ENCODE assay signal across 13 mouse cellular contexts in the genomic region with DNA sequence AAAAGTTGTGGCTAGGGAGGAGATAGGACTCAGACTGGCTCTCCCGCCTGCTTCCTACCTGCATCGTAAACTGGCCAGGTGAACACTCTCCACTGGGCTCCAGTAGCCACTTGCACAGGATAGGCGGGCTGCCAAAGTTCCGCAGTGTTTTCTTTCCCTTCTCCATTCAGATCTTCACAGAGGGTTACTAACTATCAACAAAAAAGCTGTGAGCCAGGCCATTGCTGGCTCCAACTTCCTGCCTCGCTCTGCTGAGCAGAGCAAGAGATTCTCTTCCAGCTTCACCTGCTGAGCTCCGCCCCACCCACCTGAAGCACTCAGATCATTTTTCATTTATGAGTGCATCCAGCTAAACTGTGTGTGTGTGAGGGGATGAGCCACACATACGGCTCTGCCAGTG.
DNase-seq lines count a peak whose midpoint lies in the region; ATAC-seq and TF ChIP-seq lines count a peak whose summit lies in the region.
"Had no signal": no experiment of that assay in that cellular context is flagged by ENCODE, and none has a peak within 500 bp of the region (broad histone marks: within the 10 kb centered on the region; RNA-seq: fewer than 3 reads in every experiment).

No protein-coding gene starts in this region.

- intact Hi-C loops in gastrocnemius, postnatal 14 days (cut with DNase I; ENCODE audit: low total_unique reads), result no loop called here

- no peaks in the 10 kb centered on the region for H3K9me3 ChIP-seq in embryonic facial prominence, embryonic 14.5 days (ENCODE audit: control insufficient read depth, low read length)
- no peaks in the 10 kb centered on the region for H3K9me3 ChIP-seq in forebrain, embryonic 11.5 days (ENCODE audit: control insufficient read depth, low read length)
- H3K9me3 ChIP-seq: megakaryocyte, embryonic 14.5 days; neural tube, embryonic 12.5 days had no signal

- WGBS in embryonic facial prominence, embryonic 14.5 days, result 57% methylated on average over 7 of the region's 7 CpGs
- WGBS in forebrain, embryonic 11.5 days, result 68% methylated on average over 7 of the region's 7 CpGs
- 85% methylated on average over 7 of the region's 7 CpGs for WGBS in thymus, adult 2 months

- peak overlapping the region; percentile 58; the same call in 1 of the 2 replicates for H3K27ac ChIP-seq in embryonic facial prominence, embryonic 14.5 days (replicated peaks; ENCODE audit: low read depth, low read length)
- H3K27ac ChIP-seq in forebrain, embryonic 11.5 days (ENCODE audit: low read depth, low read length), result no peak overlapping the region
- no peak overlapping the region for H3K27ac ChIP-seq in thymus, adult 2 months (ENCODE audit: control insufficient read depth, insufficient read depth, low read length)
- H3K27ac ChIP-seq: neural tube, embryonic 12.5 days had no signal

- peak; percentile 16 for DNase-seq in gastrocnemius, postnatal 14 days
- no peak for DNase-seq in gastrocnemius, postnatal 10 days
- peak; percentile 54 for DNase-seq in embryonic facial prominence, embryonic 14.5 days (ENCODE audit: low spot score)
- peak; percentile 64 for DNase-seq in kidney, postnatal 10 days
- DNase-seq in lung, postnatal 4 days, result peak; percentile 26 to 57
- no peak for DNase-seq in forebrain, embryonic 11.5 days (ENCODE audit: low spot score)
- no peak for DNase-seq in Muller cell, postnatal 12 days (ENCODE audit: inconsistent ontology term)
- DNase-seq in thymus, adult 2 months, result no peak
- DNase-seq: B cell, adult 2 months; embryo, embryonic 11 days had no signal

- peak; percentile 56; the same call in 1 of the 2 replicates for ATAC-seq in embryonic facial prominence, embryonic 14.5 days (ENCODE audit: low read depth)
- ATAC-seq in forebrain, embryonic 11.5 days (replicated peaks; ENCODE audit: low FRiP score), result no peak
- ATAC-seq: hindbrain, embryonic 16.5 days had no signal

- H3K4me3 ChIP-seq in embryonic facial prominence, embryonic 14.5 days (ENCODE audit: low read depth, low read length), result no peak overlapping the region
- H3K4me3 ChIP-seq in forebrain, embryonic 11.5 days (ENCODE audit: low read depth, low read length), result no peak overlapping the region
- no peak overlapping the region for H3K4me3 ChIP-seq in thymus, adult 2 months (ENCODE audit: control insufficient read depth, insufficient read depth, low read length)
- H3K4me3 ChIP-seq: megakaryocyte, embryonic 14.5 days; neural tube, embryonic 12.5 days had no signal

- no peak overlapping the region for H3K9ac ChIP-seq in embryonic facial prominence, embryonic 14.5 days (ENCODE audit: low read depth, low read length)
- H3K9ac ChIP-seq in forebrain, embryonic 11.5 days (ENCODE audit: low read length), result no peak overlapping the region
- H3K9ac ChIP-seq: neural tube, embryonic 12.5 days had no signal

- H3K4me2 ChIP-seq in embryonic facial prominence, embryonic 14.5 days (ENCODE audit: low read depth, low read length), result peak overlapping the region; percentile 5; the same call in 1 of the 2 replicates
- H3K4me2 ChIP-seq in forebrain, embryonic 11.5 days (ENCODE audit: low read depth, low read length, severe bottlenecking), result no peak overlapping the region
- H3K4me2 ChIP-seq: neural tube, embryonic 12.5 days had no signal

- no peaks in the 10 kb centered on the region for H3K27me3 ChIP-seq in embryonic facial prominence, embryonic 14.5 days (replicated peaks; ENCODE audit: control insufficient read depth, insufficient read depth, low read length)
- H3K27me3 ChIP-seq in forebrain, embryonic 11.5 days (ENCODE audit: control insufficient read depth, insufficient read depth, low read length), result no peaks in the 10 kb centered on the region
- H3K27me3 ChIP-seq in thymus, adult 2 months (ENCODE audit: control insufficient read depth, insufficient read depth, low read length), result no peaks in the 10 kb centered on the region
- H3K27me3 ChIP-seq: neural tube, embryonic 12.5 days had no signal

- H3K4me1 ChIP-seq in embryonic facial prominence, embryonic 14.5 days (ENCODE audit: control insufficient read depth, insufficient read depth, low read length), result peaks cover 29% of the 10 kb centered on the region
- no peaks in the 10 kb centered on the region for H3K4me1 ChIP-seq in forebrain, embryonic 11.5 days (replicated peaks; ENCODE audit: control insufficient read depth, insufficient read depth, low read length)
- H3K4me1 ChIP-seq in thymus, adult 2 months (replicated peaks; ENCODE audit: control insufficient read depth, insufficient read depth, low read length), result no peaks in the 10 kb centered on the region
- H3K4me1 ChIP-seq: megakaryocyte, embryonic 14.5 days had no signal

- no peaks in the 10 kb centered on the region for H3K36me3 ChIP-seq in embryonic facial prominence, embryonic 14.5 days (ENCODE audit: control insufficient read depth, insufficient read depth, low read length)
- no peaks in the 10 kb centered on the region for H3K36me3 ChIP-seq in forebrain, embryonic 11.5 days (ENCODE audit: control insufficient read depth, insufficient read depth, low read length)
- no peaks in the 10 kb centered on the region for H3K36me3 ChIP-seq in thymus, adult 2 months (ENCODE audit: control insufficient read depth, insufficient read depth, low read length)
- H3K36me3 ChIP-seq: neural tube, embryonic 12.5 days had no signal

- TF ChIP-seq POLR2A in thymus, adult 2 months (IDR thresholded peaks at IDR 0.05; ENCODE audit: control insufficient read depth, extremely low read depth, insufficient read depth, low read length, poor library complexity), result no peak

- TF ChIP-seq CTCF in thymus, adult 2 months (IDR thresholded peaks at IDR 0.05; ENCODE audit: borderline replicate concordance, control insufficient read depth, extremely low read depth, insufficient read depth, low read length, poor library complexity), result no peak

Comparison
In these comparisons a context has a peak if more than half of its experiments do, and no peak if none do; other contexts are left out.
1. DNase-seq: peak in gastrocnemius, postnatal 14 days (single experiment), embryonic facial prominence, embryonic 14.5 days (single experiment), kidney, postnatal 10 days (single experiment) and lung, postnatal 4 days (2 of 2); none in gastrocnemius, postnatal 10 days (single experiment), forebrain, embryonic 11.5 days (single experiment), Muller cell, postnatal 12 days (single experiment) and thymus, adult 2 months (single experiment).